Mouse (Mus musculus): ENCODE results near the gene Chmp4b.
A peak's percentile ranks its signal among the peaks of the same experiment; 100 is the strongest.

The Chmp4b gene

GRCm38 (mm10) chr2:154684901-154685470, 33.5 kb downstream of the Chmp4b start:
- DNase-seq (ENCODE audit: low spot score): no peak

GRCm38 (mm10) chr2:154685772-154686171, 34.3 kb downstream of the Chmp4b start:
- DNase-seq (ENCODE audit: low spot score): no peak

- no peak for DNase-seq (ENCODE audit: low spot score)
Measured at GRCm38 (mm10) chr2:154686819-154687218, 35.3 kb downstream of the Chmp4b start.

- no peak for DNase-seq (ENCODE audit: low spot score)
Measured at GRCm38 (mm10) chr2:154689391-154689790, 37.9 kb downstream of the Chmp4b start.

- DNase-seq (ENCODE audit: low spot score): no peak
Measured at GRCm38 (mm10) chr2:154690959-154691358, 39.5 kb downstream of the Chmp4b start.

GRCm38 (mm10) chr2:154693186-154693940, 41.9 kb downstream of the Chmp4b start:
- DNase-seq (ENCODE audit: low spot score): no peak

GRCm38 (mm10) chr2:154693941-154694256, 42.4 kb downstream of the Chmp4b start:
- no peak for DNase-seq (ENCODE audit: low spot score)

GRCm38 (mm10) chr2:154695690-154696089, 44.2 kb downstream of the Chmp4b start:
- no peak for DNase-seq (ENCODE audit: low spot score)

- no peak for DNase-seq (ENCODE audit: low spot score)
Measured at GRCm38 (mm10) chr2:154696660-154697059, 45.2 kb downstream of the Chmp4b start.

GRCm38 (mm10) chr2:154699360-154699759, 47.9 kb downstream of the Chmp4b start:
- no peak for DNase-seq (ENCODE audit: low spot score)

- DNase-seq (ENCODE audit: low spot score): no peak
Measured at GRCm38 (mm10) chr2:154700177-154700576, 48.7 kb downstream of the Chmp4b start.

GRCm38 (mm10) chr2:154702637-154703315, 51.3 kb downstream of the Chmp4b start:
- DNase-seq (ENCODE audit: low spot score): peak; percentile 41

- no peak for DNase-seq (ENCODE audit: low spot score)
Measured at GRCm38 (mm10) chr2:154706526-154707280, 55.2 kb downstream of the Chmp4b start.

- no peak for DNase-seq (ENCODE audit: low spot score)
Measured at GRCm38 (mm10) chr2:154707284-154707683, 55.8 kb downstream of the Chmp4b start.

- DNase-seq (ENCODE audit: low spot score): no peak
Measured at GRCm38 (mm10) chr2:154707830-154708385, 56.4 kb downstream of the Chmp4b start.

GRCm38 (mm10) chr2:154711701-154712100, 60.2 kb downstream of the Chmp4b start:
- DNase-seq (ENCODE audit: low spot score): no peak

- DNase-seq (ENCODE audit: low spot score): peak; percentile 51
Measured at GRCm38 (mm10) chr2:154712271-154712677, 60.8 kb downstream of the Chmp4b start.

- DNase-seq (ENCODE audit: low spot score): no peak
Measured at GRCm38 (mm10) chr2:154713083-154713482, 61.6 kb downstream of the Chmp4b start.

GRCm38 (mm10) chr2:154713964-154714363, 62.5 kb downstream of the Chmp4b start:
- DNase-seq (ENCODE audit: low spot score): no peak

- no peak for DNase-seq (ENCODE audit: low spot score)
Measured at GRCm38 (mm10) chr2:154716586-154716985, 65.1 kb downstream of the Chmp4b start.

- DNase-seq (ENCODE audit: low spot score): no peak
Measured at GRCm38 (mm10) chr2:154717081-154717480, 65.6 kb downstream of the Chmp4b start.

GRCm38 (mm10) chr2:154718855-154719556, 67.5 kb downstream of the Chmp4b start:
- DNase-seq (ENCODE audit: low spot score): no peak

Measured in spleen, adult 12 weeks (tissue).